Comparison of ENCODE assay signal across 9 mouse cellular contexts in the genomic region with DNA sequence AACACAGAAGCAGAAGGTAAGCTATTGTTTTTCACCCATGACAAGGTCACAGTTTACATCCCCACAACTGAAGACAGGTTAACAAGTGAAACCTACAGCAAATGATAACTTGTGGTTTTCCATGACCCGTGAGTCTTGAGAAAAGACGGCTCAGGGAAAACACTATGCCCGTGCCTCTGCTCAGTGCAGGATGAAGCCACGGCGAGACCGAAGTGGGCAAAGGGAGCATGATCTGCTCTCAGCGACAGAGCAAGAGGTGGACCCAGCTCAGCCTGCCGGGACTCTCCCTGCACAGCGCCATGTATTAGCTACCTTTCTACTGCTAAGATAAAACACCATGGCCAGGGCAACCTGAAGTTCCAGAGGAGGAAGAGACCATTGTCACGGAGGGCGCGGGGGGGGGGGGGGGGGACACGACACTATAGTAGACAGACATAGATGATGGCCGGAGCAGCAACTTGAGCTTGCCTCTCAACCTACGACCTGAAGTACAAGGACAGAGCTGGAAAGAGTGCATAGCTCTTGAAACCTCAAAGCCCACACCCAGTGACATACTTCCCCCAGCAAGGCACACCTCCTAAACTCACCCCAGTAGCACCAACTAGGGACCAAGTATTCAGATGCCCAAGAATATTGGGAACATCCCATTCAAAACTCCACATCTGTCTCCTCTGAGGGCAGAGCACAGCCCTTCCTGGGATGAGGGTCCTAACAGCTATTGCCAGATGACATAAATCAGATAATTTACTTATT.
DNase-seq lines count a peak whose midpoint lies in the region; ATAC-seq lines count a peak whose summit lies in the region.
"Had no signal": no experiment of that assay in that cellular context is flagged by ENCODE, and none has a peak within 500 bp of the region (broad histone marks: within the 10 kb centered on the region; RNA-seq: fewer than 3 reads in every experiment).

No protein-coding gene starts in this region.

- peaks cover 38% of the 10 kb centered on the region for H3K27me3 ChIP-seq in megakaryocyte, embryonic 14.5 days (replicated peaks)
- H3K27me3 ChIP-seq: limb, embryonic 12.5 days had no signal

- H3K9me3 ChIP-seq in megakaryocyte, embryonic 14.5 days: no peaks in the 10 kb centered on the region
- H3K9me3 ChIP-seq: limb, embryonic 12.5 days had no signal

- no peak overlapping the region for H3K4me3 ChIP-seq in brown adipose tissue, adult 24 weeks (ENCODE audit: insufficient read depth, low read depth, low read length)
- peak overlapping the region; percentile 40 for H3K4me3 ChIP-seq in megakaryocyte, embryonic 14.5 days (replicated peaks)
- H3K4me3 ChIP-seq: limb, embryonic 12.5 days; myocyte had no signal

- peak overlapping the region; percentile 31; the same call in 1 of the 2 replicates for H3K27ac ChIP-seq in brown adipose tissue, adult 24 weeks (replicated peaks; ENCODE audit: low read depth, low read length)
- H3K27ac ChIP-seq: limb, embryonic 12.5 days had no signal

- DNase-seq in spleen, adult 12 weeks (ENCODE audit: low spot score): peak; percentile 27
- no peak for DNase-seq in spleen, postnatal 36 days (ENCODE audit: low spot score in 2 of 2)
- DNase-seq in embryo, embryonic 11 days: no peak
- no peak for DNase-seq in frontal cortex, postnatal 10 days (ENCODE audit: low spot score in 2 of 2)

- H3K36me3 ChIP-seq in megakaryocyte, embryonic 14.5 days (replicated peaks; ENCODE audit: low read length): no peaks in the 10 kb centered on the region

- peaks cover 41% of the 10 kb centered on the region for H3K4me1 ChIP-seq in brown adipose tissue, adult 24 weeks (ENCODE audit: control insufficient read depth, insufficient read depth, insufficient read length, low read length)
- H3K4me1 ChIP-seq in megakaryocyte, embryonic 14.5 days: peaks cover 45% of the 10 kb centered on the region

- peak; percentile 71 for ATAC-seq in erythroid progenitor cell, adult 5-6 weeks (replicated peaks; ENCODE audit: low FRiP score, poor library complexity, severe bottlenecking)
